Mouse (Mus musculus) left cerebral cortex, adult 2 months (tissue): ENCODE measurements around the gene Tdrd7. TPM values are rescaled to one million over a fixed set of nuclear protein-coding genes. Genes with fewer than 3 reads are reported as not detected.
A peak's percentile ranks its signal among the peaks of the same experiment; 100 is the strongest.

Source experiments
- DNase-seq, 2 experiments: peaks; one replicate each; pipeline ENCODE4 v3.0.0; 2021 to 2022; ENCODE audit warnings: low spot score in 2 of 2, mixed read lengths in 1 of 2; ENCODE audit errors: extremely low spot score in 1 of 2
- H3K27ac ChIP-seq: fragments of 200-600 bp; 2 replicates; pipeline ENCODE4 v1.8.1; 2022
- H3K4me3 ChIP-seq: fragments of 200-600 bp; 2 replicates; pipeline ENCODE4 v1.8.1; 2022
- CTCF ChIP-seq: fragments of 200-600 bp; IDR thresholded peaks from 2 replicates; pipeline ENCODE4 v1.8.1; 2022; ENCODE audit warnings: antibody characterized with exemption, mild to moderate bottlenecking, moderate library complexity
- intact Hi-C: fragments of 180-260 bp; cut with DNase I; formaldehyde crosslinking; loops from one replicate; pipeline ENCODE4 v1.15.1; 2025
- total RNA-seq, 2 experiments: library from RNA; stranded (reverse); gene quantifications; 2 replicates each; pipeline ENCODE4 v1.2.3; 2021

Tdrd7 gene
- total RNA-seq, 2 experiments from 2014 or later = 26.5 to 31.5 TPM

DNA sequence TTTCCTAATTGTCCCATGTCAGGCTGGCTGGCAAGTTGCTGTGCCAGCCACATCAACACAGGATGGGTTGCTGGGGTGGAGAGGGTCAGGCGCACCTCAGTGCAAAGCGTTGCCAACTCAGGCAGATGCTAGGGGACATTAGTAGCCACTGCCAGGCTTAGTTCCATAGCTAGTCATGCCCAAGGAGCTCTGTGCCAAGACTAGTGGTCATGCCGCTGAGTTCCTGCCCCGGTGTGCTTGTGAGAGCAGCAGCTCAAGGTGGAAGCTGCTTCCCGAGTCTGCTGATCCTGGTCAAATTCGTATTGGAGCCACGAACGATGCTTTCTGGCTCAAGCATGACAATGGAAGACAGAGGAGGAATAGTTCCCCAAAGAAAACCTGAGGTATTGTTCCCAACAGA, 9.0 kb upstream of the Tdrd7 start:
- TF ChIP-seq CTCF = no peak
- intact Hi-C loops = no loop called here
- H3K27ac ChIP-seq = no peak overlapping the region
- no peak for DNase-seq
- H3K4me3 ChIP-seq = no peak overlapping the region

DNA sequence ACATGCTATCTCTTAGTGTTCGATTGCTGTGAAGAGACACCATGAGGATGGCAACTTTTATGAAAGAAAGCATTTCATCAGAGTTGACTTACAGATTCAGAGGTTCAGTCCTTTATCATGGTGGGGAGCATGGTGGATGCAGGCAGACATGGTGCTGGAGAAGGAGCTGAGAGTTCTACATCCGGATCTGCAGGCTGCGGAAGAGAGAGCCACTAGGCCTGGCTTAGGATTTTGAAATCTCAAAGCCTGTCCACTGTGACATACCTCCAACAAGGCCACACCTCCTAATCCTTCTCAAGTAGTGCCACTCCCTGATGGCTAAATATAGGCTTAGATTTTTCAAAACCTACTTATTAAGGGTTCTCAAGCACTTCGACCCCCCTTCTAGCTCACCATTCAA, 8.4 kb upstream of the Tdrd7 start:
- TF ChIP-seq CTCF = no peak
- Histone ChIP-seq H3K4me3 (no peak overlapping the region), H3K27ac (no peak overlapping the region)
- no peak for DNase-seq
- intact Hi-C loops = no loop called here

DNA sequence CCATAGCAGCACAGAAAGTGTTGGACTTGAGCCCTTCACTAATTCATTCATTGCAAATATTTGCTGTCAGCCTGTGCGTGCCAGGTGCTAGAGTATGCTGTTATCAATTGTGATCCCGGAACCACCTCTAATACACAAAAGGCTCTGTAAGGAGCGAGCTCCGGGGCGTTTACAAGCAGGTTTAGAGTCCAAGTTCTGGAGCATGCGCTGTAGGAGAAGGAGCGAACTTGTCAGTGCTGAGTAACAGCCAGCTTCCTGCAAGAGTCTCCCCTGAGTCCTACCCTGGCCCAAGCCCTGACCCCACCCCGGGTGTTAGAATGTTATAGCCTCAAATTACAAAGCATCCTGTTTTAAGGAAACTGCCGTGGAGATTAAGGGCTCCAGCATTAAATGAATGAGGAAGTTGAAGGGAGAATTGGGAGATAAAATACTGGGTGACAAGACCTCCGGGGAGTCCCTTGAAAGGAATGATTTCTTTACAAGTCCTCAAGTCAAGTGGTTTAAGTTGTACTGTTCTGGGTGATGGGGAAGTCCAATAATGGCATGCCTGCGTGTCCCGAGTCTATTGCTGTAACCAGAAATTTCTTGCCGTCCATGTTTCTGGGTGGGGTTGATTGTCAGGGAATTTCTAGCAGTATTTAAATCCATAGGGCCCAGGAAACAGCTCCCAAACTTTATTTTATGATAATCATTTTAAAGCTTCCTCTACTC, 758 bp downstream of the Tdrd7 start:
- Histone ChIP-seq H3K27ac (no peak overlapping the region), H3K4me3 (no peak overlapping the region)
- DNase-seq = no peak
- intact Hi-C loops = no loop called here
- TF ChIP-seq CTCF = no peak

DNA sequence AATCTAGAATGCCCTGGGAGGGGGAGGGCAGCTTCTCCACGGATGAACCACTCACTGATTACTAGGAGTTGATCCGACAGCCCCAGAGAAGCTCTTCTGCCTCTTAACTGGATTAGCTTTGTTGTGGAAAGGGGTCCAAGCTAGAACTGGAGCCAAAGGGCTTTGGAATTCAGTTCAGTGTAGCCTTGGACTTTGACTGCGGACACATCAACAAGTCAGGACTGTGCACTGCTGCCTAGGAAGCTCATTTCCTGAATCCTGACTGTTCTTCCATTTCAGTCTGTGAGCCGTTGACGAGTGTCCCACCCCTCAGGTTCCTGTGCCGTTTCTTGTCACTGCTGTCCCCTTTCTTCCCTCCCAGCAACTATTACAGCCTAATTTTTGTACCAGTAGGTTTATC, 1.6 kb downstream of the Tdrd7 start:
- intact Hi-C loops = no loop called here
- H3K4me3 ChIP-seq = no peak overlapping the region
- no peak overlapping the region for H3K27ac ChIP-seq
- TF ChIP-seq CTCF = no peak
- no peak for DNase-seq

DNA sequence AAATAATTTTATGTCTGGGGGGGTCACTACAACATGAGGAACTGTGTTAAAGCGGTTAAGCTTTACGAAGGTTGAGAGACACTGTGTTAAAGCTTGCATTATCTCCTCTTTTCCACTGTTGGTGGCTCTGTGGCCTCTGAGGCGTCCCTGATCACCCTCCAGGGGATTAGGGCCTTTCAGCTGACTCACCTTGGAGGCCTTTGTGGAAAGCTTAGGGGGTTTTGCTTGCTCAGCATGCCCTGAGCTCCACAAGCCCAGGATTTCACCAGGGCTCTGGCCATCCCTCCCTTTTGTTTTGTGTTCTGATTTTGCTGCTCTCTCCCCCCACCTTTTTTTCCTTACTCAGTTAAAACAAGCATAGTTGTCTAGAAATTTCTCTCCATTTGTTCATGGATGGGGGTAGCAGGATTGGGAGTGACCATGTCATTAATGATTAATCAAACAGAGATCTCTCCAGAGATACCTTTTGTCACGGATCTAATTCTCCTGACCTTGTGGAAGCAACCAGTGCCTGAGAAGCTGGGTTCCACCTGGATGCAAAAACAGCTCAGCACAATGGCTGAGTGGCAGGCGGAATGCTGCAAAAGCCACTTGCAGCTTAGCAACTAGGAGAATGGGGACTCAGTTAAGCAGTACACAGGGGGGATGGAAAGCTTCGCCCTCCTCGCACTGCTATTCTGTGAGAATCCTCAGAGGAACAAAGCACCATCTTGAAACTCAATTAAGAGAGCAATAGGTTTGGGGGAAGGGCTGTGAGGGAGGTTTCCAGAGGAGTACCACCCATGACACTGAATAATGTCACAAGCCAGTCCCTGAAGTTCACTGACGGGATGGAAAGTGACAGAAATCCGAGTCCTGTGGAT, 2.6 kb downstream of the Tdrd7 start:
- Histone ChIP-seq H3K4me3 (no peak overlapping the region), H3K27ac (no peak overlapping the region)
- DNase-seq = no peak
- TF ChIP-seq CTCF = no peak
- intact Hi-C loops = no loop called here

DNA sequence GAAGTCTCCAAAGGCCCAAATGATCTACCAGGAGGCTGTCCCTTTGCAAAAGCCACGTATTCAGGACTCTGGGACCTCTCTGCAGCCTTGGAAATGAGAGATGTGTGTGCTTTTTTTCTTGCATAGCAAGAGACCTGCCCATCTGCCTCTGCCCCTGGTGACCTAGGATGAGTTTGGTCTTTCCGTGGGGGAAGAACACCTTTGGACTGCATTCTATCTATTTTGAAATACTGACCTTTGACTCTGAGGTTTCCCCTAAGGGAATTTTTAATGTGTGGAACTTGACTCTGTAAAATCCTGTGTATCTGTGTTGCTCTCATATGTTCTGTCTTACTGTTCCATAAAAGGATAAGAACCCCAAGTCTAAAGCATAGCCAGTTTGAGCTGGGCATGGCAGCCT, 3.9 kb downstream of the Tdrd7 start:
- no peak overlapping the region for H3K4me3 ChIP-seq
- intact Hi-C loops = no loop called here
- H3K27ac ChIP-seq = no peak overlapping the region
- no peak for DNase-seq
- TF ChIP-seq CTCF = no peak

DNA sequence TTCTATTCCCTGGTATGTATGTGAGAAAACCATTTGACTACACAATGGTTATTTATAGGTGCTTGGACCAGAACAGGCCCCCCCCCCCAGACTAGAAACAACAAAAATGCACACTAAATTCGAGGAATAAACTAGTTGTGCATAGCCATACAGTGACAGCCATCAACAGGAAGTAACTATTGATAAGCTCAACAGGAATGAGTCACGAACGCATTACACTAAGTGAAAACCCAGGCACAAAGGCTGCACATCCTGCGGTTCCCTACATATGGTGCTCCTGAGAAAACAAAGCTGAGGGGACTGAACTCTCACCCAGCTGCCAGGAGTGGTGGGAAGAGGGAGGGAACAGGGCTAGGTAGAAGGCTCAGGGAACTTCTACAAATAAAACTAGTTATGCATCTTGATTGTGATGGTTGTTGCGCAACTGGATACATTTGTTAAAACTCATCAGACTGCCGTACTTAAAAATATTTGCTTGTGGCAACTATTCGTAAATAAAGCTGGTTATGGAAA, 5.0 kb downstream of the Tdrd7 start:
- no peak overlapping the region for H3K4me3 ChIP-seq
- intact Hi-C loops = no loop called here
- no peak for TF ChIP-seq CTCF
- DNase-seq = no peak
- H3K27ac ChIP-seq = no peak overlapping the region

DNA sequence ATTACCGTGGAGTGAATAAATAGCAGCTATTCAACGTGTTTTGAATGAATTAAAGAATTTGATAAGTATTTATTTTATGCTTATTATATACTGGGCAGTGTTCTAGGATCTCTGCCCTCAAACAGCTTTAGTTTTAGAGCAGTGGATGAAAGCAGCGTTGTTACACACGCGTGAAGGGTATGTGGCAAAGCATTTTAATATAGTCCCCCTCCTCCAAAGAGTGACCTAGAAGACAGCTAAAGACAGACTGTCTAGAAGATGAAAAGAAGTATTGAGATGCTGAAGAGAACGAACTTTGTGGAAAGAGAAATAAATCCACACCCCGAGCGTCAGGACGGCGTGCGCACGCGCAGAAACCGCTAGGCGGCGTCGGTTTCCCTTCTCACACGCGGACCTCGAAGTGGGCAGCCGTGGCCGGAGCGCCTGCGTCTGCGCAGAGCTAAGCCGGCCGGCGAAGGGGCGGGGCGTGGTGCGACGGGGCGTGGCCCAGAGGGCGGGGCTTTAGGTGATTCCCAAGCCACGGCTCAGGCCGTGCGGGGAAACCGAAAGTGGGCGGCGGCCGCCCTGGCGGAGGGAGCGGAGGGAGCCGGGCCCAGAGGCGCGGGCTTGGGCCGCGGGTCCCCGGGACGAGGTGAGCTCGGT, 6.8 kb downstream of the Tdrd7 start:
- DNase-seq = peak; percentile 99
- TF ChIP-seq CTCF = peak; percentile 88
- Histone ChIP-seq H3K4me3 (peak overlapping the region; percentile 79), H3K27ac (peak overlapping the region; percentile 65)
- intact Hi-C loops = loop anchor here (1.0 to 2.0 kb wide), 2 partner anchors 154 to 563 kb away; partner anchors contain the start of gene Slc25a51

DNA sequence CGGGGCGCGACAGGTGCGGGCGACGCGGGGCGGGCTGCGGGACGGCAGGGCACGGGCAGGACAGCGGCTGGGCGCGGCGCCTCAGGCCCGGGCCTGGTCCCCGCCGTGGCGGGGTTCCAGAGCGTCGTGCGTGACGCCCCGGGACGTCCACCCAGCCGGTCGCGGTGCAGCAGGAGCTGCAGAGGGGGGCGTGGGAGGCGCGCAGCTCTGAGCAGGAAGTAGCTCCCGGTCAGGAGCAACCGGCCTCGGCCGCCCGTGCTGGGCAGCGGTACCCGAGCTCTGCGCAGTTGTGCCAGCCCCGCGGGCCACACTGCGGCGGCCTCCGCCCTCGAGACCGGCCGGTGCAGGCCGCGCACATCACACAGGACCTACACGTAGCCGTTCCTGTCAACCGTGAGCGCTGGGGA, 7.3 kb downstream of the Tdrd7 start:
- intact Hi-C loops = loop anchor here (1.0 to 2.0 kb wide), 2 partner anchors 154 to 564 kb away; partner anchors contain the start of gene Slc25a51
- Histone ChIP-seq H3K27ac (peak overlapping the region; percentile 65), H3K4me3 (peak overlapping the region; percentile 79)
- peak; percentile 65 to 69 for DNase-seq
- no peak for TF ChIP-seq CTCF

DNA sequence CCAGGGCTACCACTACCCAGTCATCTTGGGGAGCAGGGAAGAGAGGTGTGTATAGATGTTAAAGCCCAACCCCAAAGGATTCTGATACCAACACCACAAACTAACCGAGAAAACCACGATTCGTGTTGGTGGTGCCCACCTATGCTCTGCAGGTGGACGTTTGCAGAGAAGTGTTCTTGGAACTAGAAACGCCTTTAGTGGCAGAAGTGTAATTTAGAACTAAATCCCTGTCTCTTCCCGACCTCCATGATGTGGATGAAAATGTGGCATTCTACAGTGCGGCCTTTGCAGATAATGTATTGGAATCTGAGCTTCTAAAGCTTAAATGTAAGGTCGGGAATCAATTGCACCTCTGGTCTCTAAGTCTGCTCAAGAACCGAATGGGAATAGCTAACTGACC, 7.8 kb downstream of the Tdrd7 start:
- DNase-seq = no peak
- intact Hi-C loops = loop anchor here (1.0 to 2.0 kb wide), 2 partner anchors 153 to 564 kb away; partner anchors contain the start of gene Slc25a51
- H3K27ac ChIP-seq = peak overlapping the region; percentile 65
- H3K4me3 ChIP-seq = peak overlapping the region; percentile 79
- TF ChIP-seq CTCF = no peak

DNA sequence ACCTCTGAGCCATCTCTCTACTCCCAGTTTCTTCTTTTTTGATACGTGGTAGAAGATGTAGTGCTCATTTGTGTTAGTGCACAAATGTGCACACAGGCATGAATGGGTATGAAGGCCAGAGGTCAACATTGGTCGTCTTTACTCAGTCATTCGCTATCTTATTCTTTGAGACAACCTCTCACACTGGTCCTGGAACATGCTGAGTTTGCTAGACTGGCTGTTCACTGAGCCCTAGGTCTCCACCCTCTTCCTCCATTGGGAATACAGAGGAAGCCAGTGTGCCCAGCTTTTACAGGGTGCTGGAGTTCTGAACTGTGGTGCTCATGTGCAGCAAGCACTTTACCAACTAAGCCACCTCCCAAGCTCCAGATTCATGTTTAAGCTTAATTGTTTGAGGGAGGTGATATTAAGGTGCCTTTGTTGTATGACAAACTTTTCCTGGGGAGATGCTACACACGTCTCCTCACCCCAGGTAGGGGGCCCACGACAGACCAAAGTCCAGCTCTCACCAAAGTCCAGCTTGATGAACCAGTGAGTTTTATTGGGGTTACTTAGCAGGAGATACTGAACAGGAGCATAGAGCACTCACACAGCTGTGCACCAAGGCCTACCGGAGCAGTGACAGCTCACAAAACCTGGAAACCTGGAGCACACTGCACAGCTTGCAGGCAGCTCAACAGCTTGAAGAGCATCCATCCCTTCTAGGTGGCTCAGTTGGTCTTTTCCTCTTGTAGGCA, 12.0 kb downstream of the Tdrd7 start:
- Histone ChIP-seq H3K4me3 (no peak overlapping the region), H3K27ac (no peak overlapping the region)
- TF ChIP-seq CTCF = no peak
- intact Hi-C loops = no loop called here
- no peak for DNase-seq
